Mouse (Mus musculus): ENCODE measurements around the gene Rbm19. TPM values are rescaled to one million over a fixed set of nuclear protein-coding genes. Genes with fewer than 3 reads are reported as not detected.

Rbm19 gene
- 21.6 and 23.5 TPM in 2 replicates for polyA plus RNA-seq (2015; fragmentation: Nextera tagmentation; extraction: Ambion mirVana)

GRCm38 (mm10) chr5:120116261-120117050, at the start of gene Rbm19:
Gene Rbm19 (plus strand): TSS chr5:120116465.
- under 1% methylated on average over 46 of the region's 46 CpGs for WGBS
- H3K27ac ChIP-seq (ENCODE audit: low read length): no peak within 1 kb of the TSS
- no peaks in the 10 kb centered on the region for H3K9me3 ChIP-seq (ENCODE audit: control insufficient read depth, low read length)

GRCm38 (mm10) chr5:120067266-120067665, 49.0 kb upstream of the Rbm19 start:
- ATAC-seq: no peak
- no peak overlapping the region for H3K4me3 ChIP-seq (ENCODE audit: low read length)
- no peaks in the 10 kb centered on the region for H3K9me3 ChIP-seq (ENCODE audit: control insufficient read depth, low read length)
- H3K4me1 ChIP-seq (ENCODE audit: control insufficient read depth, insufficient read depth, low read length): no peaks in the 10 kb centered on the region
- WGBS: 26% methylated on average over 6 of the region's 6 CpGs
- no peaks in the 10 kb centered on the region for H3K27me3 ChIP-seq (replicated peaks; ENCODE audit: control insufficient read depth, insufficient read depth, low read length)
- H3K4me2 ChIP-seq (ENCODE audit: low read depth, low read length): no peak overlapping the region
- no peak overlapping the region for H3K27ac ChIP-seq (ENCODE audit: low read length)
- no peaks in the 10 kb centered on the region for H3K36me3 ChIP-seq (ENCODE audit: control insufficient read depth, insufficient read depth, low read length)
- no peak overlapping the region for H3K9ac ChIP-seq (ENCODE audit: low read depth, low read length)

More at GRCm38 (mm10) chr5:120116261-120117050, at the start of gene Rbm19:
- peak; percentile 94 for ATAC-seq
- no peaks in the 10 kb centered on the region for H3K4me1 ChIP-seq (ENCODE audit: control insufficient read depth, insufficient read depth, low read length)
- H3K27me3 ChIP-seq (replicated peaks; ENCODE audit: control insufficient read depth, insufficient read depth, low read length): no peaks in the 10 kb centered on the region
- H3K9ac ChIP-seq (ENCODE audit: low read depth, low read length): peak within 1 kb of the TSS; percentile 78
- peak within 1 kb of the TSS; percentile 93 for H3K4me2 ChIP-seq (ENCODE audit: low read depth, low read length)
- peak within 1 kb of the TSS; percentile 88 for H3K4me3 ChIP-seq (ENCODE audit: low read length)
- peaks cover 16% of the 10 kb centered on the region for H3K36me3 ChIP-seq (ENCODE audit: control insufficient read depth, insufficient read depth, low read length)

- Histone ChIP-seq H3K27me3 (replicated peaks; ENCODE audit: control insufficient read depth, insufficient read depth, low read length) (no peaks in the 10 kb centered on the region), H3K4me3 (ENCODE audit: low read length) (no peak overlapping the region), H3K27ac (ENCODE audit: low read length) (no peak overlapping the region), H3K4me2 (ENCODE audit: low read depth, low read length) (no peak overlapping the region), H3K36me3 (ENCODE audit: control insufficient read depth, insufficient read depth, low read length) (no peaks in the 10 kb centered on the region), H3K4me1 (ENCODE audit: control insufficient read depth, insufficient read depth, low read length) (0 out of 2 replicates have a peak, but pooled peaks cover 2% of the 10 kb centered on the region), H3K9ac (ENCODE audit: low read depth, low read length) (no peak overlapping the region), H3K9me3 (ENCODE audit: control insufficient read depth, low read length) (no peaks in the 10 kb centered on the region)
- no peak for ATAC-seq
- WGBS: 32% methylated on average over 9 of the region's 9 CpGs
These were observed 42.2 kb upstream of the Rbm19 start for GRCm38 (mm10) chr5:120074101-120074500.

GRCm38 (mm10) chr5:120080027-120080426, 36.2 kb upstream of the Rbm19 start:
- peaks cover 2% of the 10 kb centered on the region; the same call in 1 of the 2 replicates for H3K27me3 ChIP-seq (replicated peaks; ENCODE audit: control insufficient read depth, insufficient read depth, low read length)
- H3K4me2 ChIP-seq (ENCODE audit: low read depth, low read length): no peak overlapping the region
- H3K9ac ChIP-seq (ENCODE audit: low read depth, low read length): no peak overlapping the region
- no peaks in the 10 kb centered on the region for H3K9me3 ChIP-seq (ENCODE audit: control insufficient read depth, low read length)
- no peak for ATAC-seq
- no peaks in the 10 kb centered on the region for H3K4me1 ChIP-seq (ENCODE audit: control insufficient read depth, insufficient read depth, low read length)
- H3K4me3 ChIP-seq (ENCODE audit: low read length): no peak overlapping the region
- H3K27ac ChIP-seq (ENCODE audit: low read length): no peak overlapping the region
- WGBS: 46% methylated on average over 9 of the region's 9 CpGs
- no peaks in the 10 kb centered on the region for H3K36me3 ChIP-seq (ENCODE audit: control insufficient read depth, insufficient read depth, low read length)

- 82% methylated on average over 6 of the region's 6 CpGs for WGBS
- Histone ChIP-seq H3K4me3 (ENCODE audit: low read length) (no peak overlapping the region), H3K9ac (ENCODE audit: low read depth, low read length) (no peak overlapping the region), H3K4me2 (ENCODE audit: low read depth, low read length) (no peak overlapping the region), H3K27me3 (replicated peaks; ENCODE audit: control insufficient read depth, insufficient read depth, low read length) (peaks cover 2% of the 10 kb centered on the region; the same call in 1 of the 2 replicates), H3K36me3 (ENCODE audit: control insufficient read depth, insufficient read depth, low read length) (no peaks in the 10 kb centered on the region), H3K27ac (ENCODE audit: low read length) (no peak overlapping the region), H3K9me3 (ENCODE audit: control insufficient read depth, low read length) (no peaks in the 10 kb centered on the region), H3K4me1 (ENCODE audit: control insufficient read depth, insufficient read depth, low read length) (no peaks in the 10 kb centered on the region)
- no peak for ATAC-seq
These were observed 35.8 kb upstream of the Rbm19 start for GRCm38 (mm10) chr5:120080468-120080867.

- Histone ChIP-seq H3K27me3 (replicated peaks; ENCODE audit: control insufficient read depth, insufficient read depth, low read length) (peaks cover 19% of the 10 kb centered on the region; the same call in 1 of the 2 replicates), H3K36me3 (ENCODE audit: control insufficient read depth, insufficient read depth, low read length) (no peaks in the 10 kb centered on the region), H3K9ac (ENCODE audit: low read depth, low read length) (no peak overlapping the region), H3K4me2 (ENCODE audit: low read depth, low read length) (no peak overlapping the region), H3K9me3 (ENCODE audit: control insufficient read depth, low read length) (no peaks in the 10 kb centered on the region), H3K4me3 (ENCODE audit: low read length) (no peak overlapping the region), H3K27ac (ENCODE audit: low read length) (no peak overlapping the region), H3K4me1 (ENCODE audit: control insufficient read depth, insufficient read depth, low read length) (no peaks in the 10 kb centered on the region)
- 2% methylated on average over 16 of the region's 16 CpGs for WGBS
- ATAC-seq: no peak
These were observed 27.7 kb upstream of the Rbm19 start for GRCm38 (mm10) chr5:120088561-120088960.

- WGBS: 54% methylated on average over 7 of the region's 7 CpGs
- Histone ChIP-seq H3K27me3 (replicated peaks; ENCODE audit: control insufficient read depth, insufficient read depth, low read length) (peaks cover 10% of the 10 kb centered on the region; the same call in 1 of the 2 replicates), H3K9me3 (ENCODE audit: control insufficient read depth, low read length) (no peaks in the 10 kb centered on the region), H3K27ac (ENCODE audit: low read length) (no peak overlapping the region), H3K9ac (ENCODE audit: low read depth, low read length) (no peak overlapping the region), H3K36me3 (ENCODE audit: control insufficient read depth, insufficient read depth, low read length) (no peaks in the 10 kb centered on the region), H3K4me3 (ENCODE audit: low read length) (no peak overlapping the region), H3K4me1 (ENCODE audit: control insufficient read depth, insufficient read depth, low read length) (no peaks in the 10 kb centered on the region), H3K4me2 (ENCODE audit: low read depth, low read length) (no peak overlapping the region)
- ATAC-seq: no peak
These were observed 21.7 kb upstream of the Rbm19 start for GRCm38 (mm10) chr5:120094602-120095001.

- Histone ChIP-seq H3K9ac (ENCODE audit: low read depth, low read length) (no peak overlapping the region), H3K4me1 (ENCODE audit: control insufficient read depth, insufficient read depth, low read length) (no peaks in the 10 kb centered on the region), H3K36me3 (ENCODE audit: control insufficient read depth, insufficient read depth, low read length) (no peaks in the 10 kb centered on the region), H3K4me3 (ENCODE audit: low read length) (no peak overlapping the region), H3K27me3 (replicated peaks; ENCODE audit: control insufficient read depth, insufficient read depth, low read length) (peaks cover 2% of the 10 kb centered on the region; the same call in 1 of the 2 replicates), H3K4me2 (ENCODE audit: low read depth, low read length) (no peak overlapping the region), H3K9me3 (ENCODE audit: control insufficient read depth, low read length) (no peaks in the 10 kb centered on the region), H3K27ac (ENCODE audit: low read length) (no peak overlapping the region)
- WGBS: 55% methylated on average over 9 of the region's 9 CpGs
- no peak for ATAC-seq
These were observed 19.2 kb upstream of the Rbm19 start for GRCm38 (mm10) chr5:120097042-120097441.

GRCm38 (mm10) chr5:120100814-120101213, 15.5 kb upstream of the Rbm19 start:
- 92% methylated on average over 6 of the region's 6 CpGs for WGBS

More at GRCm38 (mm10) chr5:120100814-120101213, 15.5 kb upstream of the Rbm19 start:
- Histone ChIP-seq H3K4me1 (ENCODE audit: control insufficient read depth, insufficient read depth, low read length) (no peaks in the 10 kb centered on the region), H3K27ac (ENCODE audit: low read length) (no peak overlapping the region), H3K9ac (ENCODE audit: low read depth, low read length) (no peak overlapping the region), H3K4me3 (ENCODE audit: low read length) (no peak overlapping the region), H3K27me3 (replicated peaks; ENCODE audit: control insufficient read depth, insufficient read depth, low read length) (no peaks in the 10 kb centered on the region), H3K4me2 (ENCODE audit: low read depth, low read length) (no peak overlapping the region), H3K9me3 (ENCODE audit: control insufficient read depth, low read length) (no peaks in the 10 kb centered on the region), H3K36me3 (ENCODE audit: control insufficient read depth, insufficient read depth, low read length) (no peaks in the 10 kb centered on the region)
- ATAC-seq: no peak
